Mouse (Mus musculus) embryonic facial prominence, embryonic 11.5 days (tissue): ENCODE measurements around the gene Rab3gap1. TPM values are rescaled to one million over a fixed set of nuclear protein-coding genes. Genes with fewer than 3 reads are reported as not detected.

ENCODE experiments used
- ATAC-seq: fragments of 200-750 bp; cut with Nextera tagmentation; replicated peaks from 2 replicates; pipeline ENCODE4 v1.8.0; 2017; ENCODE audit warnings: low read depth; ENCODE audit not compliant: insufficient number of reproducible peaks, low FRiP score, low TSS enrichment
- DNase-seq: peaks from one replicate; pipeline ENCODE4 v3.0.0-alpha.2; 2015; ENCODE audit warnings: low spot score
- H3K27ac ChIP-seq: fragments of 300-500 bp; sonication (generic); replicated peaks from 2 replicates; pipeline ENCODE4 v1.5.1; 2014; ENCODE audit warnings: mild to moderate bottlenecking, low read depth, low read length, control low read depth
- H3K27me3 ChIP-seq: fragments of 300-500 bp; sonication (generic); 2 replicates; pipeline ENCODE4 v1.6.1; 2014; ENCODE audit warnings: mild to moderate bottlenecking, low read length, moderate library complexity, mixed read lengths; ENCODE audit not compliant: control insufficient read depth, insufficient read depth
- H3K36me3 ChIP-seq: fragments of 300-500 bp; sonication (generic); replicated peaks from 2 replicates; pipeline ENCODE4 v1.6.1; 2014; ENCODE audit warnings: low read depth, mild to moderate bottlenecking, low read length, moderate library complexity, mixed read lengths; ENCODE audit not compliant: control insufficient read depth, insufficient read depth
- H3K4me1 ChIP-seq: fragments of 300-500 bp; sonication (generic); 2 replicates; pipeline ENCODE4 v1.6.1; 2014; ENCODE audit warnings: low read length, mixed read lengths; ENCODE audit not compliant: control insufficient read depth, insufficient read depth
- H3K4me2 ChIP-seq: fragments of 300-500 bp; sonication (generic); 2 replicates; pipeline ENCODE4 v1.6.1; 2014; ENCODE audit warnings: low read depth, mild to moderate bottlenecking, control low read depth, low read length, moderate library complexity
- H3K4me3 ChIP-seq: fragments of 300-500 bp; sonication (generic); 2 replicates; pipeline ENCODE4 v1.5.1; 2014; ENCODE audit warnings: low read depth, low read length, control low read depth
- H3K9ac ChIP-seq: fragments of 300-500 bp; sonication (generic); replicated peaks from 2 replicates; pipeline ENCODE4 v1.6.1; 2014; ENCODE audit warnings: mild to moderate bottlenecking, control low read depth, low read length
- H3K9me3 ChIP-seq: fragments of 300-500 bp; sonication (generic); replicated peaks from 2 replicates; pipeline ENCODE4 v1.6.1; 2016; ENCODE audit warnings: mild to moderate bottlenecking, low read length, inconsistent platforms, mixed read lengths; ENCODE audit not compliant: control insufficient read depth
- WGBS: fragments of 180-500 bp; shearing (Covaris S2); extraction: QIAGEN DNeasy Blood & Tissue Kit; methylation state at CpG from one replicate; pipeline ENCODE4 v1.1.7; 2014; 5-methylcytosine and 5-hydroxymethylcytosine counted together
- polyA plus RNA-seq: library from polyadenylated mRNA; unstranded; fragments of >200 nt; fragmentation: Nextera tagmentation; extraction: Ambion mirVana; gene quantifications from 2 replicates; pipeline ENCODE4 v1.2.1, GENCODE M21; 2014

The Rab3gap1 gene
- polyA plus RNA-seq, 1 experiment from 2014 or later = 17.2 TPM

- H3K4me1 ChIP-seq = no peaks in the 10 kb centered on the region
- DNase-seq = no peak
- H3K4me3 ChIP-seq = no peak overlapping the region
- 83% methylated on average over 6 of the region's 6 CpGs for WGBS
- H3K36me3 ChIP-seq = no peaks in the 10 kb centered on the region
- H3K9ac ChIP-seq = no peak overlapping the region
- H3K27me3 ChIP-seq = no peaks in the 10 kb centered on the region
- ATAC-seq = no peak
- no peak overlapping the region for H3K4me2 ChIP-seq
- H3K27ac ChIP-seq = no peak overlapping the region
- no peaks in the 10 kb centered on the region for H3K9me3 ChIP-seq
These were observed 107.5 kb downstream of the Rab3gap1 start for GRCm38 (mm10) chr1:127976106-127976505.

DNA sequence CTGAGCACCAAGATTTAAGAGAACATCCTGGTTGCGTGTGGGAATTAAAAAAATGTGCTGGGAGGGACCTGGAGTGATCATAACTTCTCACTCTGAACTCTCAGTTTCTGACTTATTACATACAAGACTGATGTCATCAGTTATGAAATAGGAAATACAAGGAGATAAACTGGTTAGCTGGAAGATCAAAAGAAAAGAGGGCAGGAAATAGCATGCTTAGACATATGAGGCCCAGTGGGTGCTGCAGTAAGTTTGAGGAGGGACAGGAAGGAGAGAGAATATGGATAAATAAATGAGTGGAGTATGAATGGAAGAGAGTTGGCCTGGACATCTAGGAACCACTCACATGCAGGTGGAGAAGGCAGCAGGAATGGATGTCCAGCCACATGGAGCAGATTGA, 109.6 kb downstream of the Rab3gap1 start:
- ATAC-seq (no peak), DNase-seq (no peak)
- Histone ChIP-seq H3K9ac (no peak overlapping the region), H3K36me3 (no peaks in the 10 kb centered on the region), H3K9me3 (no peaks in the 10 kb centered on the region), H3K4me1 (no peaks in the 10 kb centered on the region), H3K4me2 (no peak overlapping the region), H3K4me3 (no peak overlapping the region), H3K27me3 (no peaks in the 10 kb centered on the region), H3K27ac (no peak overlapping the region)
- WGBS = 93% methylated on average over 1 of the region's 1 CpGs

DNA sequence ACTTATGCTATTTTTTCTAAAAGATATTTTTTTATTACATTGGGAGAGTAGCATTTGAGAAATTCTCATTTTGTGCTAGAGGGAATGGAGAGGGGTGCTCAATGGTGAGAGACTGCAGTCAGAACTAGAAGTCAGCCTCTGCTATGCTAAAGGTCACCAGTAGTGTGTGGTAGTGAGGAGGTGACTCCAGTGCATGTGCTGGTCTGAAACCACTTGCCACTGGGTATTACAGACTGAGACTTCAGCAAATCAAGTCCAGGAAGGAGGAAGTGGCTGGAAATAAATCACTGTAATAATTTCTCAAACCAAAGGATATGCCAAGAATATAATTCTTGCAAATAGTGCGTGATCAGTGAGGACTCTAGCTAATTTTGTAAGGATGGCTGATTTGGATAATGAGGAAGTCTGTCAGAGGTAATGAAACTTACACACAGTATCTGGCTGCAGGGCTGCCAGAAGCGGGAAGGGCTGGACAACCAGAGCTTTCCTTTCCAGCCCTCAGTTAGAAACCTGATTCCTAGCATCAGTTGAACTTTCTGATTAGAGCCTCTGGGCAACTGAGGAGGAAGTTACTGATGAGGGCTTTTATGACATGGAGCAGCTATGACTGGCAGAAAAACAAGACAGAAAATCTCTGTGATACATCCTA, 112.5 kb downstream of the Rab3gap1 start:
- WGBS = 40% methylated on average over 2 of the region's 2 CpGs
- H3K27me3 ChIP-seq = no peaks in the 10 kb centered on the region
- no peak overlapping the region for H3K9ac ChIP-seq
- ATAC-seq (no peak), DNase-seq (peak; percentile 34)
- no peaks in the 10 kb centered on the region for H3K9me3 ChIP-seq
- H3K4me1 ChIP-seq = no peaks in the 10 kb centered on the region
- no peak overlapping the region for H3K4me3 ChIP-seq
- H3K27ac ChIP-seq = no peak overlapping the region
- H3K36me3 ChIP-seq = no peaks in the 10 kb centered on the region
- no peak overlapping the region for H3K4me2 ChIP-seq

DNA sequence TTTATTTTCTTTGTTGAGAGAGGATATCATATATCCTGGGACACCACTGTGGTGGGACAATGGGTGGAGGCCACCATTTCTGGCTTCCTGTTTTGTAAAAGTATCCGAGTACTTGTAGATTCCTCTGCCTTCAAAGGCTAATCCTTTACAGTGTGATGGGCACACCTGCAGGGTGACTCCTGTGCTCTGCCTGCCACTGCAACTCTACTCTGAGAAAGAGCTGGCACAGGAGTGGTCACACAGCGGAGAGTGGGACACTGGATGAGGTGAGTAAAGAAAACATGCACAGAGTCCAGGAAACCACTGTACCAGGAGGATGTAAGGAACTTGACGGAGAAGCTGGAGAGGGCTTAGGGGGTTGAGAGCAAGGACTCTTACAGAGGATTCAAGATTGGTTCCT, 113.7 kb downstream of the Rab3gap1 start:
- Histone ChIP-seq H3K4me1 (no peaks in the 10 kb centered on the region), H3K27ac (no peak overlapping the region), H3K9ac (no peak overlapping the region), H3K27me3 (no peaks in the 10 kb centered on the region), H3K9me3 (no peaks in the 10 kb centered on the region), H3K36me3 (no peaks in the 10 kb centered on the region), H3K4me3 (no peak overlapping the region), H3K4me2 (no peak overlapping the region)
- DNase-seq = no peak
- ATAC-seq = 0 out of 2 replicates have a peak, but pooled peaks have one; percentile 27
- 73% methylated on average over 3 of the region's 3 CpGs for WGBS

GRCm38 (mm10) chr1:127983274-127983993, 114.9 kb downstream of the Rab3gap1 start:
- H3K4me2 ChIP-seq = no peak overlapping the region
- H3K36me3 ChIP-seq = no peaks in the 10 kb centered on the region
- no peak overlapping the region for H3K4me3 ChIP-seq
- no peak overlapping the region for H3K9ac ChIP-seq
- no peaks in the 10 kb centered on the region for H3K27me3 ChIP-seq
- 92% methylated on average over 5 of the region's 5 CpGs for WGBS
- ATAC-seq = no peak
- no peaks in the 10 kb centered on the region for H3K9me3 ChIP-seq
- no peak for DNase-seq
- H3K4me1 ChIP-seq = no peaks in the 10 kb centered on the region
- H3K27ac ChIP-seq = no peak overlapping the region

DNA sequence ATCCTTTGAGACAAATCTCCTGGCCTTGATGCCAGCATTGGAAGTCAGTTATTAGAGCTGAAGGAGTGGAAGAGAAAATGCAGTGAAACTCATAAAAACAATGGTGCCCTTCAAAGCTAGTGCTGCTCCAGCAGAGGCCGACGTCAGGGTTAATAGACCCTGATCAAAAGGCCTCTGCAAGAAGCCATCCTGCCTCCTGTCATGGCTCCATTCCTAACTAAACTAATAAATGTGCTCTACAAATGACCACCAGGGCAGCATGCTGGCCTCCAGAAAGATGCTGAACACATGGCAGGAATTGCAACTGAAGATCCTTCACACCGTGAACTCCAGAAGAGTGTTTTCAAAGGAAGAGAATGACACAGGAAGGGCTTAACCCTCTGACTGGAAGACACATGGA, 116.8 kb downstream of the Rab3gap1 start:
- ATAC-seq (no peak), DNase-seq (peak; percentile 39)
- no peaks in the 10 kb centered on the region for H3K9me3 ChIP-seq
- 21% methylated on average over 3 of the region's 3 CpGs for WGBS
- H3K27ac ChIP-seq = no peak overlapping the region
- no peak overlapping the region for H3K4me3 ChIP-seq
- no peak overlapping the region for H3K4me2 ChIP-seq
- no peaks in the 10 kb centered on the region for H3K4me1 ChIP-seq
- H3K9ac ChIP-seq = no peak overlapping the region
- H3K36me3 ChIP-seq = no peaks in the 10 kb centered on the region
- H3K27me3 ChIP-seq = no peaks in the 10 kb centered on the region

DNA sequence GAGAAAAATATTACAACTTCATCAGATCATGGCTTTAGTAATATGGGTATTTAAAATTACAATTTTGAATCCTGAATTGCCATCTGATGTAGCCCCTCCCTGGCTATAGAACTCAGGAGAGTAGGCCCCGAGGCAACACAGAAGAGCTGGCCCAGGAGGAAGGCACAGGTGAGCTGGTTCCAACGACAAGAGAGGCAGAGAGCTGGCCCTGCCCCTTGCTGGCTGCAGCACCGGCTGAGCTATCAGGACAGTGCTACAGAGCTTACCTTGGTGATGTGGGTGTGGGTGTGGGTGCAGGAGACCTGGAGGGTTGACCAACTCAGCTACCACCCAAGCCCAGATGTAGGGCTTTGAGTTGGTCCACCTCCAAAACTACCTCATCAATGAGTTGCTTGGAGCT, 119.7 kb downstream of the Rab3gap1 start:
- WGBS = 82% methylated on average over 3 of the region's 3 CpGs
- no peak overlapping the region for H3K27ac ChIP-seq

DNA sequence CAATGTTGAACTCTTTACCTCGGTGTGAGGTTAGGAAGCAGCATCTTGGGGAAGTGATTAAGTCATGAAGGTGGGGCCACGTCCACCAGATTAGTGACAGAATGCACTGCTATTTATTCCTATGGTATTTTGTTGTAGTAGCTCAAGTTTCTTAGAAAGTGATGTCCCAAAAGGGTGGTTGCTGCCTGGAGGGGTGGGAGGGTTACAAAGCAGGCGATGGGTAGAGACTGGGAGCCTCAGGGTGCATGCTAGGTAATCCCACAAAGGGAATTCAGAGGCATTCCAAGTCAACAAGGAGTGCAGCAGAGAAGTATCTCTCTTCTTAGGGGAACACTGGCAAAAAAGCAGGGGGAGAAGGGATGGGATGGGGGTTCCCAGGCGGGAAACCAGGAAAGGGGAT, 120.8 kb downstream of the Rab3gap1 start:
- Histone ChIP-seq H3K9me3 (no peaks in the 10 kb centered on the region), H3K9ac (no peak overlapping the region), H3K4me2 (no peak overlapping the region), H3K27ac (no peak overlapping the region), H3K36me3 (no peaks in the 10 kb centered on the region; the same call in 1 of the 2 replicates), H3K27me3 (no peaks in the 10 kb centered on the region), H3K4me3 (no peak overlapping the region), H3K4me1 (no peaks in the 10 kb centered on the region)
- no peak for DNase-seq
- ATAC-seq = no peak
- 71% methylated on average over 4 of the region's 4 CpGs for WGBS

More for the DNA sequence above, 119.7 kb downstream of the Rab3gap1 start:
- H3K36me3 ChIP-seq = no peaks in the 10 kb centered on the region; the same call in 1 of the 2 replicates
- no peaks in the 10 kb centered on the region for H3K27me3 ChIP-seq
- no peak overlapping the region for H3K9ac ChIP-seq
- DNase-seq (no peak), ATAC-seq (no peak)
- H3K4me2 ChIP-seq = no peak overlapping the region
- no peaks in the 10 kb centered on the region for H3K9me3 ChIP-seq
- no peak overlapping the region for H3K4me3 ChIP-seq
- no peaks in the 10 kb centered on the region for H3K4me1 ChIP-seq
